Mouse (Mus musculus) ES-Bruce4 (cell line): ENCODE results near the gene Sipa1l2.

Source experiments
- CTCF ChIP-seq: IDR thresholded peaks from one replicate; pipeline ENCODE4 v1.8.1; 2011; ENCODE audit warnings: low read depth, low read length
- EP300 ChIP-seq: IDR thresholded peaks from 2 replicates; pipeline ENCODE4 v1.6.1; 2011; ENCODE audit warnings: low read depth, low read length; ENCODE audit not compliant: insufficient read depth
- POLR2A ChIP-seq: IDR thresholded peaks from one replicate; pipeline ENCODE4 v1.8.1; 2011; ENCODE audit warnings: low read length; ENCODE audit not compliant: insufficient read depth

DNA sequence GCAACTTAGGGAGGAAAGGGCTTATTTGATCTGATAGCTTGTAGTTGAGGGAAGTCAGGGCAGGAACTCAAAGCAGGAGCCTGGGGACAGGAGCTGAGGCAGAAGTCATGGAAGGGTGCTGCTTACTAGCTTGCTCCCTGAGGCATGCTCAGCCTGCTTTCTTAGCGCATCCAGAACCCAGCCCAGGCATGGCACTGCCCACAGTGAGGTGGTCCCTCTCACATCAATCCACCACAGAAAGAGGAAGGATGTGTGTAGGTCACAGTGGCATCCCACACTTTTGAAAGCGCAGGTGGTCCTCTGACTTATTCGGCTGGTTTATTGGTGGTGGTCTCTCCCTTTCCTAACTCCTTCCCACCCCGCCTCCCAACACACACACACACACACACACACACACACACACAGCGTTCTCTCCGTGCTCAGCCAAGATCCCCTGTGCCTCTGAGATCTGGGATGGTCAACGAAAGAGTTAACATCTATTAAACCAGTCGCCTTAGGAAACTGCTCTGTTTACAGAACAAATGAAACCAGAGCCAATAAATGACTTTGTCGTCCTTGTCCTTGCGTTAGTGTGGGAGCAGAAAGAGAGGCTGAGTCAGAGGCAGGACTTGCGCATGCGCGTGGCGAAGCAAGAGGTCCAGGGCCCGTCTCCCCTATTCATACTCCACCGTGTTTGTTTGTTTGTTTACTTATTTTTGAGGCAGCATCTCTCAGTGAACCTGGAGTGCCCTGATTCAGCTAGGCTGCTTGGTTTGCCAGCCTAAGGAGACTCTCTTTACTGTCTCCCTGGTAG, 49.1 kb upstream of the Sipa1l2 start:
- TF ChIP-seq POLR2A (no peak), CTCF (no peak), EP300 (no peak)
